Mouse (Mus musculus): ENCODE results near the gene Hmcn2.

- TF ChIP-seq EP300 (IDR thresholded peaks at IDR 0.05; ENCODE audit: insufficient read depth, low read depth, low read length) (no peak), POLR2A (IDR thresholded peaks at IDR 0.05; ENCODE audit: insufficient read depth, low read depth, low read length) (no peak)
Observed at GRCm38 (mm10) chr2:31463696-31464528, 149.7 kb downstream of the Hmcn2 start.

Data from heart, adult 2 months (tissue).